21 mouse cellular contexts compared by ENCODE assay signal in genomic region chr13:102888211-102888610, GRCm38 (mm10).
DNase-seq lines count a peak whose midpoint lies in the region; ATAC-seq and TF ChIP-seq lines count a peak whose summit lies in the region.
"Had no signal": no experiment of that assay in that cellular context is flagged by ENCODE, and none has a peak within 500 bp of the region (broad histone marks: within the 10 kb centered on the region; RNA-seq: fewer than 3 reads in every experiment).

No protein-coding gene starts in this region.

- H3K4me1 ChIP-seq in embryonic facial prominence, embryonic 15.5 days: 0 out of 2 replicates have a peak, but pooled peaks cover 16% of the 10 kb centered on the region
- H3K4me1 ChIP-seq in stomach, embryonic 15.5 days: no peaks in the 10 kb centered on the region; the same call in 1 of the 2 replicates
- no peaks in the 10 kb centered on the region for H3K4me1 ChIP-seq in thymus, adult 2 months (replicated peaks; ENCODE audit: control insufficient read depth, insufficient read depth, low read length)
- H3K4me1 ChIP-seq: midbrain, embryonic 12.5 days had no signal

- no peak for TF ChIP-seq POLR2A in thymus, adult 2 months (IDR thresholded peaks at IDR 0.05; ENCODE audit: control insufficient read depth, extremely low read depth, insufficient read depth, low read length, poor library complexity)

- H3K27me3 ChIP-seq in embryonic facial prominence, embryonic 15.5 days: no peaks in the 10 kb centered on the region
- no peaks in the 10 kb centered on the region for H3K27me3 ChIP-seq in stomach, embryonic 15.5 days (replicated peaks)
- H3K27me3 ChIP-seq in thymus, adult 2 months (ENCODE audit: control insufficient read depth, insufficient read depth, low read length): no peaks in the 10 kb centered on the region
- H3K27me3 ChIP-seq: CH12.LX; midbrain, embryonic 12.5 days had no signal

- no peak overlapping the region for H3K4me2 ChIP-seq in embryonic facial prominence, embryonic 15.5 days (replicated peaks)
- H3K4me2 ChIP-seq in stomach, embryonic 15.5 days: no peak overlapping the region
- H3K4me2 ChIP-seq: liver, embryonic 11.5 days; lung, embryonic 14.5 days; midbrain, embryonic 12.5 days had no signal

- H3K36me3 ChIP-seq in embryonic facial prominence, embryonic 15.5 days: no peaks in the 10 kb centered on the region
- H3K36me3 ChIP-seq in stomach, embryonic 15.5 days: no peaks in the 10 kb centered on the region
- no peaks in the 10 kb centered on the region for H3K36me3 ChIP-seq in thymus, adult 2 months (ENCODE audit: control insufficient read depth, insufficient read depth, low read length)
- H3K36me3 ChIP-seq: forebrain, embryonic 10.5 days; hindbrain, embryonic 10.5 days; midbrain, embryonic 12.5 days had no signal

- intact Hi-C loops in heart, postnatal 25 days (cut with DNase I): no loop called here

- no peak for TF ChIP-seq CTCF in layer of hippocampus, adult 2 months (conservative IDR thresholded peaks at IDR 0.05)
- no peak for TF ChIP-seq CTCF in thymus, adult 2 months (IDR thresholded peaks at IDR 0.05; ENCODE audit: borderline replicate concordance, control insufficient read depth, extremely low read depth, insufficient read depth, low read length, poor library complexity)

- H3K9me3 ChIP-seq in embryonic facial prominence, embryonic 15.5 days (replicated peaks): no peaks in the 10 kb centered on the region
- no peaks in the 10 kb centered on the region for H3K9me3 ChIP-seq in stomach, embryonic 15.5 days
- H3K9me3 ChIP-seq: forebrain, embryonic 10.5 days; hindbrain, embryonic 10.5 days; midbrain, embryonic 12.5 days had no signal

- WGBS in embryonic facial prominence, embryonic 15.5 days: 58% methylated on average over 8 of the region's 8 CpGs
- 77% methylated on average over 8 of the region's 8 CpGs for WGBS in stomach, embryonic 15.5 days
- 85% methylated on average over 8 of the region's 8 CpGs for WGBS in thymus, adult 2 months

- H3K27ac ChIP-seq in layer of hippocampus, adult 2 months: peak overlapping the region; percentile 75
- peak overlapping the region; percentile 53; the same call in 1 of the 2 replicates for H3K27ac ChIP-seq in embryonic facial prominence, embryonic 15.5 days (replicated peaks)
- H3K27ac ChIP-seq in stomach, embryonic 15.5 days: peak overlapping the region; percentile 31; the same call in 1 of the 2 replicates
- no peak overlapping the region for H3K27ac ChIP-seq in thymus, adult 2 months (ENCODE audit: control insufficient read depth, insufficient read depth, low read length)
- H3K27ac ChIP-seq: forebrain, embryonic 10.5 days; macrophage; midbrain, embryonic 12.5 days had no signal

- H3K9ac ChIP-seq in embryonic facial prominence, embryonic 15.5 days: no peak overlapping the region
- no peak overlapping the region for H3K9ac ChIP-seq in stomach, embryonic 15.5 days
- H3K9ac ChIP-seq: lung, embryonic 14.5 days; midbrain, embryonic 12.5 days had no signal

- no peak for ATAC-seq in embryonic facial prominence, embryonic 15.5 days (ENCODE audit: insufficient number of reproducible peaks, low FRiP score, low TSS enrichment, low read depth)
- no peak for ATAC-seq in stomach, embryonic 15.5 days (ENCODE audit: insufficient read depth, low FRiP score, low read depth)
- ATAC-seq: hindbrain, postnatal 0 days had no signal

- DNase-seq in heart, adult 11 months: peak; percentile 75
- DNase-seq in heart, postnatal 25 days (ENCODE audit: low spot score): no peak
- no peak for DNase-seq in layer of hippocampus, adult 2 months (ENCODE audit: low spot score in 2 of 2)
- no peak for DNase-seq in layer of hippocampus, adult 11-12 months (ENCODE audit: low spot score)
- no peak for DNase-seq in thymus, adult 2 months
- DNase-seq: adrenal gland, postnatal 14 days; cerebellum, adult 9-11 months; kidney, adult 11 months; lung, embryonic 14.5 days; retina, postnatal 1 day; thymus, postnatal 36 days had no signal

- no peak overlapping the region for H3K4me3 ChIP-seq in layer of hippocampus, adult 2 months
- no peak overlapping the region for H3K4me3 ChIP-seq in embryonic facial prominence, embryonic 15.5 days (replicated peaks)
- H3K4me3 ChIP-seq in stomach, embryonic 15.5 days (replicated peaks): no peak overlapping the region
- no peak overlapping the region for H3K4me3 ChIP-seq in thymus, adult 2 months (ENCODE audit: control insufficient read depth, insufficient read depth, low read length)
- H3K4me3 ChIP-seq: forebrain, embryonic 10.5 days; hindbrain, embryonic 10.5 days; left cerebral cortex, adult 2 months; midbrain, embryonic 12.5 days had no signal
